Mouse (Mus musculus) natural killer cell, adult 2 months (primary cell): ENCODE measurements around the gene Lor.

ENCODE experiments used
- DNase-seq, 2 experiments: peaks; one replicate each; pipeline ENCODE4 v3.0.0; 2022; ENCODE audit warnings: low spot score in 2 of 2

Lor gene

GRCm38 (mm10) chr3:92083042-92083441 is at the start of gene Lor:
Gene Lor (minus strand): TSS chr3:92083142.
- no peak for DNase-seq

- DNase-seq = no peak
Observed at GRCm38 (mm10) chr3:92123847-92124246, 40.9 kb upstream of the Lor start, which contains the start of gene Prr9. Gene Prr9 (minus strand): TSS chr3:92123947.

- no peak for DNase-seq
Observed at GRCm38 (mm10) chr3:92120902-92121301, 38.0 kb upstream of the Lor start.

- DNase-seq = no peak
Observed at GRCm38 (mm10) chr3:92117930-92118329, 35.0 kb upstream of the Lor start.

- no peak for DNase-seq
Observed at GRCm38 (mm10) chr3:92111526-92111925, 28.6 kb upstream of the Lor start.

- DNase-seq = no peak
Observed at GRCm38 (mm10) chr3:92110790-92111189, 27.8 kb upstream of the Lor start.

GRCm38 (mm10) chr3:92106582-92106981 is 23.6 kb upstream of the Lor start:
- no peak for DNase-seq

- no peak for DNase-seq
Observed at GRCm38 (mm10) chr3:92081285-92081931, 1.5 kb downstream of the Lor start.

- DNase-seq = no peak
Observed at GRCm38 (mm10) chr3:92080462-92081284, 2.3 kb downstream of the Lor start.

GRCm38 (mm10) chr3:92050382-92051054 is 32.4 kb downstream of the Lor start:
- DNase-seq = no peak

GRCm38 (mm10) chr3:92033892-92034291 is 49.0 kb downstream of the Lor start:
- DNase-seq = no peak

GRCm38 (mm10) chr3:92033203-92033602 is 49.7 kb downstream of the Lor start:
- no peak for DNase-seq
